Mouse (Mus musculus) lung, postnatal 4 days (tissue): Measurements from ENCODE around the gene Kdm5b.

Experiments used
- DNase-seq, 2 experiments: peaks; one replicate each; pipeline ENCODE4 v3.0.0; 2021

The Kdm5b gene

GRCm38 (mm10) chr1:134551869-134552268 lies 8.1 kb upstream of the Kdm5b start:
- no peak for DNase-seq

- no peak for DNase-seq
Observed at GRCm38 (mm10) chr1:134552396-134552795, 7.6 kb upstream of the Kdm5b start.

GRCm38 (mm10) chr1:134555240-134555870 lies 4.6 kb upstream of the Kdm5b start:
- DNase-seq: peak; percentile 53 to 69

GRCm38 (mm10) chr1:134555871-134556670 lies 3.9 kb upstream of the Kdm5b start:
- peak; percentile 63 to 79 for DNase-seq

- peak; percentile 96 to 99 for DNase-seq
Observed at GRCm38 (mm10) chr1:134556671-134557218, 3.2 kb upstream of the Kdm5b start.

GRCm38 (mm10) chr1:134558511-134558910 lies 1.5 kb upstream of the Kdm5b start:
- DNase-seq: no peak

GRCm38 (mm10) chr1:134559226-134559625 lies 745 bp upstream of the Kdm5b start:
- DNase-seq: no peak

GRCm38 (mm10) chr1:134560396-134560795 lies 425 bp downstream of the Kdm5b start:
- no peak for DNase-seq

GRCm38 (mm10) chr1:134560801-134561769 lies 1.1 kb downstream of the Kdm5b start:
- DNase-seq: peak; percentile 36 to 49

GRCm38 (mm10) chr1:134561770-134562143 lies 1.8 kb downstream of the Kdm5b start:
- no peak for DNase-seq

- DNase-seq: no peak
Observed at GRCm38 (mm10) chr1:134562457-134562856, 2.5 kb downstream of the Kdm5b start.

GRCm38 (mm10) chr1:134563726-134564125 lies 3.8 kb downstream of the Kdm5b start:
- no peak for DNase-seq

- DNase-seq: no peak
Observed at GRCm38 (mm10) chr1:134567511-134567910, 7.5 kb downstream of the Kdm5b start.

GRCm38 (mm10) chr1:134570171-134570570 lies 10.2 kb downstream of the Kdm5b start:
- DNase-seq: no peak

- no peak for DNase-seq
Observed at GRCm38 (mm10) chr1:134570631-134571030, 10.7 kb downstream of the Kdm5b start.

GRCm38 (mm10) chr1:134573300-134573931 lies 13.4 kb downstream of the Kdm5b start:
- no peak for DNase-seq

- DNase-seq: no peak
Observed at GRCm38 (mm10) chr1:134573932-134574315, 14.0 kb downstream of the Kdm5b start.

GRCm38 (mm10) chr1:134577384-134578120 lies 17.6 kb downstream of the Kdm5b start:
- no peak for DNase-seq

- no peak for DNase-seq
Observed at GRCm38 (mm10) chr1:134580796-134581195, 20.8 kb downstream of the Kdm5b start.

- no peak for DNase-seq
Observed at GRCm38 (mm10) chr1:134583560-134583959, 23.6 kb downstream of the Kdm5b start.

- no peak for DNase-seq
Observed at GRCm38 (mm10) chr1:134589676-134590075, 29.7 kb downstream of the Kdm5b start.

- no peak for DNase-seq
Observed at GRCm38 (mm10) chr1:134591773-134592172, 31.8 kb downstream of the Kdm5b start.
